Mouse (Mus musculus) intestine, postnatal 0 days (tissue): ENCODE results near the gene Frmd6. TPM values are rescaled to one million over a fixed set of nuclear protein-coding genes. Genes with fewer than 3 reads are reported as not detected.

ENCODE experiments used
- ATAC-seq: fragments of 200-750 bp; cut with Nextera tagmentation; 2 replicates; pipeline ENCODE4 v1.8.0; 2017; ENCODE audit warnings: mild to moderate bottlenecking, moderate TSS enrichment, moderate library complexity
- H3K27ac ChIP-seq: fragments of 300-500 bp; sonication (generic); 2 replicates; pipeline ENCODE4 v1.5.1; 2014; ENCODE audit warnings: mild to moderate bottlenecking, low read depth, low read length, moderate library complexity
- H3K27me3 ChIP-seq: fragments of 300-500 bp; sonication (generic); replicated peaks from 2 replicates; pipeline ENCODE4 v1.6.1; 2014; ENCODE audit warnings: low read length, mixed read lengths; ENCODE audit not compliant: control insufficient read depth, insufficient read depth
- H3K36me3 ChIP-seq: fragments of 300-500 bp; sonication (generic); 2 replicates; pipeline ENCODE4 v1.6.1; 2014; ENCODE audit warnings: mild to moderate bottlenecking, moderate library complexity; ENCODE audit not compliant: control insufficient read depth, insufficient read depth
- H3K4me1 ChIP-seq: fragments of 300-500 bp; sonication (generic); replicated peaks from 2 replicates; pipeline ENCODE4 v1.6.1; 2014; ENCODE audit warnings: antibody characterized with exemption, low read length, mixed read lengths; ENCODE audit not compliant: control insufficient read depth, insufficient read depth
- H3K4me2 ChIP-seq: fragments of 300-500 bp; sonication (generic); replicated peaks from 2 replicates; pipeline ENCODE4 v1.6.1; 2014; ENCODE audit warnings: low read depth, mild to moderate bottlenecking, moderate library complexity
- H3K4me3 ChIP-seq: fragments of 300-500 bp; sonication (generic); 2 replicates; pipeline ENCODE4 v1.5.1; 2014; ENCODE audit warnings: low read depth, low read length
- H3K9ac ChIP-seq: fragments of 300-500 bp; sonication (generic); 2 replicates; pipeline ENCODE4 v1.6.1; 2014; ENCODE audit warnings: mild to moderate bottlenecking, low read depth, low read length
- H3K9me3 ChIP-seq: fragments of 300-500 bp; sonication (generic); 2 replicates; pipeline ENCODE4 v1.6.1; 2016; ENCODE audit warnings: mixed run types; ENCODE audit not compliant: control insufficient read depth
- CTCF ChIP-seq: sonication (generic); IDR thresholded peaks from 2 replicates; pipeline ENCODE4 v1.5.1; 2016; ENCODE audit warnings: low read depth, mild to moderate bottlenecking, control low read depth, antibody characterized with exemption, moderate library complexity
- WGBS: fragments of 180-500 bp; shearing (Covaris S2); extraction: QIAGEN DNeasy Blood & Tissue Kit; methylation state at CpG from one replicate; pipeline ENCODE4 v1.1.7; 2014; 5-methylcytosine and 5-hydroxymethylcytosine counted together
- polyA plus RNA-seq: library from polyadenylated mRNA; unstranded; fragments of >200 nt; fragmentation: Nextera tagmentation; extraction: Ambion mirVana; gene quantifications from 2 replicates; pipeline ENCODE4 v1.2.1, GENCODE M21; 2015

Gene Frmd6
- polyA plus RNA-seq, 1 experiment from 2014 or later = 5.9 TPM

GRCm38 (mm10) chr12:70827187-70827900 lies 2.0 kb downstream of the Frmd6 start:
- Histone ChIP-seq H3K4me2 (peak overlapping the region; percentile 87), H3K9me3 (no peaks in the 10 kb centered on the region), H3K27me3 (no peaks in the 10 kb centered on the region), H3K4me3 (peak overlapping the region; percentile 78), H3K9ac (no peak overlapping the region), H3K27ac (no peak overlapping the region), H3K4me1 (no peaks in the 10 kb centered on the region; the same call in 1 of the 2 replicates), H3K36me3 (no peaks in the 10 kb centered on the region)
- no peak for ATAC-seq
- TF ChIP-seq CTCF = no peak
- WGBS = 49% methylated on average over 9 of the region's 9 CpGs

- H3K36me3 ChIP-seq = no peaks in the 10 kb centered on the region
- H3K9ac ChIP-seq = no peak overlapping the region
- ATAC-seq = no peak
- no peaks in the 10 kb centered on the region; the same call in 1 of the 2 replicates for H3K4me1 ChIP-seq
- 81% methylated on average over 4 of the region's 4 CpGs for WGBS
- H3K9me3 ChIP-seq = no peaks in the 10 kb centered on the region
- H3K4me3 ChIP-seq = no peak overlapping the region
- no peaks in the 10 kb centered on the region for H3K27me3 ChIP-seq
- no peak overlapping the region for H3K27ac ChIP-seq
- no peak overlapping the region for H3K4me2 ChIP-seq
- TF ChIP-seq CTCF = no peak
These were observed 2.6 kb downstream of the Frmd6 start for GRCm38 (mm10) chr12:70827901-70828271.

GRCm38 (mm10) chr12:70830982-70831566 lies 5.8 kb downstream of the Frmd6 start:
- H3K4me3 ChIP-seq = no peak overlapping the region
- no peak for ATAC-seq
- TF ChIP-seq CTCF = no peak

DNA sequence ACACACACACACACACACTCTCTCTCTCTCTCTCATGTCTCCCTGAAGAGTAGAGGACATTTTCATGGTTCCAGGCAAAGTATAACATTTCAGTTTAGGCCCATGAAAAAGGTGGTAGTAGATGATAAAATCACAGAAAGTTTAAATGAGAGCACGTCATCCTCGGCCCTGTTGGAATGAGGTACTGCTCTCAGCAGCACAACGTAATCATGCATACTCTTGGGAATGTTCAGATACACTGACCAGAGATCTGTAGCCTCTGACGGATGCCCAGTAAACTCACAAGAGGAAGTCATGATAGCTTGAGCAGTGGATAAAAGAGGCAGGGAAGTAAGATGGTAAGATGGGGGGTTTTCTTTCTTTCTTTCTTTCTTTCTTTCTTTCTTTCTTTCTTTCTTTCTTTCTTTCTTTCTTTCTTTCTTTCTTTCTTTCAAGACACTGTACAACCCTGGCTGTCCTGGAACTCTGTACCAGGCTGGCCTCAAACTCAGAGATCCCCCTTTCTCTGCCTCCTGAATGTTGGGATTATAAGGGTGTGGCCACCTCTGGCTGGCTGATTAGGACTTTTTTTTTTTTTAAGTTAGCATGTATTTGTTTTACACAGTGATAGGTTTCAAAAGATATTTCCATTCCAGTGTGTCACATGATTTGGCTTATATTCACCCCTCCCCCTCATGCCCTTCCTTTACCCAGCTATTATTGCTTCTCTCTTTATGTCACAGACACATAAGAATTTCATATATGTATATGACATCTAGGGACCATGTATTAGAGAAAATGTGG lies 7.1 kb downstream of the Frmd6 start:
- Histone ChIP-seq H3K27ac (no peak overlapping the region), H3K4me3 (no peak overlapping the region), H3K27me3 (no peaks in the 10 kb centered on the region), H3K4me1 (no peaks in the 10 kb centered on the region), H3K36me3 (no peaks in the 10 kb centered on the region), H3K9me3 (no peaks in the 10 kb centered on the region), H3K9ac (no peak overlapping the region), H3K4me2 (no peak overlapping the region)
- TF ChIP-seq CTCF = no peak
- WGBS = 64% methylated on average over 4 of the region's 4 CpGs
- no peak for ATAC-seq

More at GRCm38 (mm10) chr12:70830982-70831566, 5.8 kb downstream of the Frmd6 start:
- H3K27ac ChIP-seq = no peak overlapping the region
- no peaks in the 10 kb centered on the region for H3K36me3 ChIP-seq
- 65% methylated on average over 9 of the region's 9 CpGs for WGBS
- no peaks in the 10 kb centered on the region; the same call in 1 of the 2 replicates for H3K4me1 ChIP-seq
- H3K27me3 ChIP-seq = no peaks in the 10 kb centered on the region
- no peaks in the 10 kb centered on the region for H3K9me3 ChIP-seq
- H3K9ac ChIP-seq = no peak overlapping the region
- H3K4me2 ChIP-seq = no peak overlapping the region

GRCm38 (mm10) chr12:70833050-70833449 lies 7.7 kb downstream of the Frmd6 start:
- ATAC-seq = no peak
- WGBS = 92% methylated on average over 3 of the region's 3 CpGs
- Histone ChIP-seq H3K4me2 (no peak overlapping the region), H3K4me1 (no peaks in the 10 kb centered on the region), H3K4me3 (no peak overlapping the region), H3K9ac (no peak overlapping the region), H3K36me3 (no peaks in the 10 kb centered on the region), H3K27me3 (no peaks in the 10 kb centered on the region), H3K27ac (no peak overlapping the region), H3K9me3 (no peaks in the 10 kb centered on the region)
- no peak for TF ChIP-seq CTCF

GRCm38 (mm10) chr12:70834043-70834442 lies 8.7 kb downstream of the Frmd6 start:
- no peak for TF ChIP-seq CTCF
- Histone ChIP-seq H3K4me2 (no peak overlapping the region), H3K4me1 (no peaks in the 10 kb centered on the region), H3K9me3 (no peaks in the 10 kb centered on the region), H3K9ac (no peak overlapping the region), H3K27me3 (no peaks in the 10 kb centered on the region), H3K4me3 (no peak overlapping the region), H3K27ac (no peak overlapping the region), H3K36me3 (no peaks in the 10 kb centered on the region)
- ATAC-seq = no peak
- 61% methylated on average over 4 of the region's 4 CpGs for WGBS
